Mouse (Mus musculus): Measurements from ENCODE around the gene Lefty1.

The Lefty1 gene

GRCm38 (mm10) chr1:180942166-180943031 is 7.6 kb downstream of the Lefty1 start, which contains the start of gene Tmem63a:
Gene Tmem63a (plus strand): TSS chr1:180942344.
- Histone ChIP-seq H3K27me3 (ENCODE audit: insufficient read depth, low read length) (peaks cover 29% of the 10 kb centered on the region), H3K4me1 (replicated peaks; ENCODE audit: low read depth, low read length) (peaks cover 71% of the 10 kb centered on the region), H3K9me3 (ENCODE audit: low read length) (no peaks in the 10 kb centered on the region), H3K4me3 (replicated peaks; ENCODE audit: low read length) (peak within 1 kb of the TSS; percentile 87), H3K36me3 (ENCODE audit: insufficient read depth, low read length) (peaks cover 21% of the 10 kb centered on the region)
- TF ChIP-seq POU5F1 (IDR thresholded peaks at IDR 0.05; ENCODE audit: borderline replicate concordance, low read length) = no peak

GRCm38 (mm10) chr1:180943032-180943644 is 8.3 kb downstream of the Lefty1 start:
- Histone ChIP-seq H3K27me3 (ENCODE audit: insufficient read depth, low read length) (peaks cover 29% of the 10 kb centered on the region), H3K9me3 (ENCODE audit: low read length) (no peaks in the 10 kb centered on the region), H3K4me3 (replicated peaks; ENCODE audit: low read length) (peak overlapping the region; percentile 87), H3K4me1 (replicated peaks; ENCODE audit: low read depth, low read length) (peaks cover 70% of the 10 kb centered on the region), H3K36me3 (ENCODE audit: insufficient read depth, low read length) (peaks cover 21% of the 10 kb centered on the region)
- TF ChIP-seq NANOG (IDR thresholded peaks at IDR 0.05; ENCODE audit: borderline replicate concordance, low read length) (no peak), POU5F1 (IDR thresholded peaks at IDR 0.05; ENCODE audit: borderline replicate concordance, low read length) (no peak), CTCF (conservative IDR thresholded peaks at IDR 0.05; ENCODE audit: low read length) (no peak)

DNA sequence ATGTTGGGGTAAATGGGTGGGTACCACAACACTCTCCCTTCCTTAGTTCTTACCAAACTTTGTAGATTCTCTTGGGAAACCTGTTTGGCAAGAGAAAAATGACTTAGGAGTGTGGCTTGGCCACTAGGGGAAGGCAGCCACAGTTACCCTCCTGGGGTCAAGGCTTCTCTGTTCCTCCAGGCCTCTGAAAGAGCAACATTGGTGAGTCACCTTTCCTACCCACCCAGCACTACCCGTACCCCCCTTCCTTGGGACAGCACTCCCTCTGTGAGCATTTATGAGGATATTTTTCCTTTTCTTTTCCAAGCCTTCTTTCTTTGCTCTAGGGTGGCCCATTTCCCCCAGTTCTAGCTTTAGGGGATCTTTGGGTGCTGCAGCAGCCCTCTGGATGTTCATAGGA is 9.1 kb downstream of the Lefty1 start:
- Histone ChIP-seq H3K9me3 (ENCODE audit: low read length) (no peaks in the 10 kb centered on the region), H3K4me1 (replicated peaks; ENCODE audit: low read depth, low read length) (peaks cover 77% of the 10 kb centered on the region), H3K4me3 (replicated peaks; ENCODE audit: low read length) (peak overlapping the region; percentile 87), H3K36me3 (ENCODE audit: insufficient read depth, low read length) (peaks cover 23% of the 10 kb centered on the region), H3K27me3 (ENCODE audit: insufficient read depth, low read length) (peaks cover 29% of the 10 kb centered on the region)
- no peak for TF ChIP-seq NANOG (IDR thresholded peaks at IDR 0.05; ENCODE audit: borderline replicate concordance, low read length)
- peak; percentile 11; the same call in 1 of the 2 replicates for TF ChIP-seq CTCF (conservative IDR thresholded peaks at IDR 0.05; ENCODE audit: low read length)
- no peak for TF ChIP-seq POU5F1 (IDR thresholded peaks at IDR 0.05; ENCODE audit: borderline replicate concordance, low read length)

DNA sequence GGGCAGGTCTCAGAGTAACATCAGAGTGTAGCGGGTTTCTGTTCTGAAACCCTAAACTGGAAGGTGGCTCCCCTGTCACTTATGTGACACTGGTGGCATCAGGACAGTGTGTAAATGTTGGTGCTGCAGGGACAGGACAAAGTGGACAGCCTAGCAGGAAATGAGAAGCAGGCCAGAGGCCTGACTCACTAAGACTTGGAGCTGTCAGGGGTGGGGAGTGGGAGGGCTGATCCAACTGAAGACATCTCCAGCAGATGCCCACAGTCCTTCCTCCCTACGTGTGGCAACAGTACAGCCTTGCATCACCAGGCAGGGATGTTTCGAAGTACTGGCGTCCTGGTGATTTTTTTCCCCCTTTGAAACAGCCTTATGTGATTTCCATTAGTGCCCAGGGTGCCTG is 9.7 kb downstream of the Lefty1 start:
- no peaks in the 10 kb centered on the region for H3K9me3 ChIP-seq (ENCODE audit: low read length)
- no peak for TF ChIP-seq POU5F1 (IDR thresholded peaks at IDR 0.05; ENCODE audit: borderline replicate concordance, low read length)
- no peak for TF ChIP-seq CTCF (conservative IDR thresholded peaks at IDR 0.05; ENCODE audit: low read length)
- TF ChIP-seq NANOG (IDR thresholded peaks at IDR 0.05; ENCODE audit: borderline replicate concordance, low read length) = no peak
- H3K36me3 ChIP-seq (ENCODE audit: insufficient read depth, low read length) = peaks cover 30% of the 10 kb centered on the region
- peaks cover 83% of the 10 kb centered on the region for H3K4me1 ChIP-seq (replicated peaks; ENCODE audit: low read depth, low read length)
- H3K27me3 ChIP-seq (ENCODE audit: insufficient read depth, low read length) = peaks cover 29% of the 10 kb centered on the region
- H3K4me3 ChIP-seq (replicated peaks; ENCODE audit: low read length) = peak overlapping the region; percentile 87

DNA sequence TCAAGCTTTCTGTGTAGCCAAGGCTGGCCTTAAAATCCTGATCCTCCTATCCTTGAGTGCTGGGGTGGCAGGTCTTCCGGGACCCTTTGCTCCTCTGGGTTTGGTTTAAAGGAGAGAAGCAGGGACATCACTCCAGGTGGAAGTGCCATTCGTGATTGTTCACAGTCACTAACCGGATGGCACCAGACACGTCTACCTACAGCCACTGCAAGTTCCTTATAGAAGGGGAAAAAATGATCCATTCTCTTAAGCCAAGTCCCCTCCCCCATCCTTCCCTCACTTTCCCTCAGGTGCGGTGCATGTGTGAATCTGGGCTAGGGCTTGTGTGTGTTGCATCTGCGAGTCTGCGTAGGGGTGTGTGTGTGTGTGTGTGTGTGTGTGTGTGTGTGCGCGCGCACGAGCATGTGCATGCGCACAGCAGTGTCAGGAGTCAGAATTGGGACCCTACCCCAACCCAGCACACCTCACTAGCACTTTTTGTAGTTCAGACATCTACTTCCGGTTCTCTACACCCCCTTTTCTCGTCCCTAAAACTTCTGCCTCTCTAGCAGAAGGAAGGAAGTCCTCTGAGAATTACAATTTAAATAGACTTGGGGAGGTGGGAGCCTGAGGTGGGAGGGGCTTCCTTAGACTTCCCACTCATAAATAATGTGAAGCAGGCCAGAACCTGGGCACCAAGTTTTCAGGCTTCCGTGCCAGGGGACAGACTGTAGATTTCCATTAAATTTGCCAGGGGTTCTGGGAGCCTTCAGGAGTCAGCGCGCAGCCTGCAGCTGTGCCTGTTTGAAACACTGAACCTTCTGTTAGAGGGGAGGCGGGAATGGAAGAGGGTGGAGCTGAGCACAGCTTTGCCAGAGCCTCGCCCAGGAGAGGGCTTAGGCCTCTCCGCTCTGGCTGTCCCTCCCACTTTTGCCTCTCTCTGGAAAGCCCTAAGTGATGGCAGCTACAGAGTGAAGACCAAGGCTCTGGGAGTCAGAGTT is 10.5 kb downstream of the Lefty1 start:
- TF ChIP-seq NANOG (IDR thresholded peaks at IDR 0.05; ENCODE audit: borderline replicate concordance, low read length) = no peak
- TF ChIP-seq CTCF (conservative IDR thresholded peaks at IDR 0.05; ENCODE audit: low read length) = no peak
- no peak for TF ChIP-seq POU5F1 (IDR thresholded peaks at IDR 0.05; ENCODE audit: borderline replicate concordance, low read length)

GRCm38 (mm10) chr1:180946448-180946847 is 11.6 kb downstream of the Lefty1 start:
- H3K36me3 ChIP-seq (ENCODE audit: insufficient read depth, low read length) = peaks cover 38% of the 10 kb centered on the region
- peaks cover 16% of the 10 kb centered on the region for H3K27me3 ChIP-seq (ENCODE audit: insufficient read depth, low read length)
- peak overlapping the region; percentile 87; the same call in 1 of the 2 replicates for H3K4me3 ChIP-seq (replicated peaks; ENCODE audit: low read length)
- H3K9me3 ChIP-seq (ENCODE audit: low read length) = no peaks in the 10 kb centered on the region
- no peak for TF ChIP-seq NANOG (IDR thresholded peaks at IDR 0.05; ENCODE audit: borderline replicate concordance, low read length)
- TF ChIP-seq POU5F1 (IDR thresholded peaks at IDR 0.05; ENCODE audit: borderline replicate concordance, low read length) = no peak
- TF ChIP-seq CTCF (conservative IDR thresholded peaks at IDR 0.05; ENCODE audit: low read length) = no peak
- H3K4me1 ChIP-seq (replicated peaks; ENCODE audit: low read depth, low read length) = peaks cover 79% of the 10 kb centered on the region

More for the DNA sequence above, 10.5 kb downstream of the Lefty1 start:
- H3K36me3 ChIP-seq (ENCODE audit: insufficient read depth, low read length) = peaks cover 37% of the 10 kb centered on the region
- peak overlapping the region; percentile 87 for H3K4me3 ChIP-seq (replicated peaks; ENCODE audit: low read length)
- peaks cover 87% of the 10 kb centered on the region for H3K4me1 ChIP-seq (replicated peaks; ENCODE audit: low read depth, low read length)
- no peaks in the 10 kb centered on the region for H3K9me3 ChIP-seq (ENCODE audit: low read length)
- peaks cover 26% of the 10 kb centered on the region for H3K27me3 ChIP-seq (ENCODE audit: insufficient read depth, low read length)

DNA sequence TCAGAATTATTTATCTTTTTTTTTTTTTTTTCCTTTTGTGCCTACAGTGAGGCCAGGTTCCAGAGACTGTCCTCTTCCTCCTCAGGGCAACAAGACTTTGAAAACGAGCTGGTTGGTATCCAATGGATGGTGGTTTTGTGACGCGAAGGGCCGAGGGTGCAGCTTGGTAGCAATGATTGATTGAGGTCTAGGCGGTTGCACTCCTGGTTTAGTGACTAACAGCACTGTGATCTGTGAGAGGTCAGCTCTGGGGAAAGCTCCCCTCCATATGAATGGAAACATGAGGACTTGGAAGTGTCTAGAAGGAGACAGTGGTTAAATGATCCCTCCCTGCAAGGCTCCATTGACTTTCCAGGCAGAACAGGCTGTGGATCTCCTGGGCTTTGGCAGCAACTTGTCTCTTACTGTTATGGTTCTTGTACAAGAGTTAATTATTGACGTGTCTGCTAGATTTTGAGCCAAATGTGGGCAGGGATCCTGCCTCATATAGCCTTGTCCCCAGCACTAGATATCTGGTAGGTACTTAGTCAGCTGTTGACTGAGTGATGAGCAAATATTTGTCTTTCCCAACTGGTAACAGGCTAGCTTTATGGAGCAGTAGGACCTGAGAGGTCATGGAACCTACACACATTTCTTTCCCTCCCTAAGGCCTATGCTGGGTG is 17.4 kb downstream of the Lefty1 start:
- Histone ChIP-seq H3K4me3 (replicated peaks; ENCODE audit: low read length) (no peak overlapping the region), H3K9me3 (ENCODE audit: low read length) (no peaks in the 10 kb centered on the region), H3K4me1 (replicated peaks; ENCODE audit: low read depth, low read length) (peaks cover 55% of the 10 kb centered on the region), H3K36me3 (ENCODE audit: insufficient read depth, low read length) (peaks cover 79% of the 10 kb centered on the region), H3K27me3 (ENCODE audit: insufficient read depth, low read length) (no peaks in the 10 kb centered on the region)
- no peak for TF ChIP-seq POU5F1 (IDR thresholded peaks at IDR 0.05; ENCODE audit: borderline replicate concordance, low read length)
- no peak for TF ChIP-seq NANOG (IDR thresholded peaks at IDR 0.05; ENCODE audit: borderline replicate concordance, low read length)
- no peak for TF ChIP-seq CTCF (conservative IDR thresholded peaks at IDR 0.05; ENCODE audit: low read length)

Data from E14TG2a.4 (cell line).